Comparison of ENCODE assay signal across 10 mouse cellular contexts in the genomic region with DNA sequence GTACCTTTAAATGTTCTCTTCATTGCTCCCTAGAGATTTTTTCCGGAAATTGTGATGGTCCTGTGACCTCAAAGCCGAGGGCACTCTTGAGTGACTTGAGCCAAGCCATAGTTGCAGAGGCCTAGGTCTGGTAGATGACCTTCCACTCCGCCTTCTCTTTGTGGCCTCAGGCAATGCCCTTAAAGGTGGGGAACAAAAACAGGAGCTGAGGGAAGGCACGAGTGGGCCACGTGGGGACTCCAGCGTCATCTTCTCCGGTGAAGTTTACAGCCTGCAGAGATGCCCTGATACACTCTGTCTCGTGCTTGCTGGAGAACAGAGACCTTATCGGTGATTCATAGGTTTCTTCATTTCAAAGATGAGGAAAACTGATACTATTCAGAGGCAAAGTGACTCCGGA. TPM values are rescaled to one million over a fixed set of nuclear protein-coding genes. Genes with fewer than 3 reads are reported as not detected.
DNase-seq lines count a peak whose midpoint lies in the region; ATAC-seq and TF ChIP-seq lines count a peak whose summit lies in the region.
"Had no signal": no experiment of that assay in that cellular context is flagged by ENCODE, and none has a peak within 500 bp of the region (broad histone marks: within the 10 kb centered on the region; RNA-seq: fewer than 3 reads in every experiment).

No protein-coding gene starts in this region.

- no peak for TF ChIP-seq CTCF in heart, postnatal 0 days (IDR thresholded peaks at IDR 0.05; ENCODE audit: low read depth)

- H3K27ac ChIP-seq in heart, postnatal 0 days (ENCODE audit: low read depth) = no peak overlapping the region
- no peak overlapping the region for H3K27ac ChIP-seq in hindbrain, embryonic 11.5 days (ENCODE audit: low read depth, low read length)
- no peak overlapping the region for H3K27ac ChIP-seq in midbrain, embryonic 13.5 days

- intact Hi-C loops in left cerebral cortex, postnatal 4 days (cut with DNase I) = no loop called here

- no peaks in the 10 kb centered on the region for H3K36me3 ChIP-seq in heart, postnatal 0 days (replicated peaks; ENCODE audit: control insufficient read depth, insufficient read depth, low read length)
- H3K36me3 ChIP-seq in hindbrain, embryonic 11.5 days (ENCODE audit: control insufficient read depth, insufficient read depth, low read length) = no peaks in the 10 kb centered on the region
- H3K36me3 ChIP-seq in midbrain, embryonic 13.5 days = no peaks in the 10 kb centered on the region

- DNase-seq in heart, postnatal 0 days (ENCODE audit: low spot score) = no peak
- no peak for DNase-seq in heart, adult 9 months (ENCODE audit: low spot score in 2 of 2)
- DNase-seq in MN1 (ENCODE audit: low spot score) = peak; percentile 43
- peak; percentile 3 for DNase-seq in hindbrain, embryonic 11.5 days (ENCODE audit: low spot score)
- DNase-seq in spleen, postnatal 36 days (ENCODE audit: low spot score in 2 of 2) = no peak
- no peak for DNase-seq in left cerebral cortex, postnatal 4 days
- DNase-seq in thymus, postnatal 4 days = no peak

- H3K4me3 ChIP-seq in heart, postnatal 0 days (ENCODE audit: low read depth, low read length) = peak overlapping the region; percentile 73; the same call in 1 of the 2 replicates
- no peak overlapping the region for H3K4me3 ChIP-seq in hindbrain, embryonic 11.5 days (ENCODE audit: low read depth, low read length)
- H3K4me3 ChIP-seq in midbrain, embryonic 13.5 days (replicated peaks) = peak overlapping the region; percentile 65; the same call in 1 of the 2 replicates

- H3K4me2 ChIP-seq in heart, postnatal 0 days (ENCODE audit: low read depth, low read length) = peak overlapping the region; percentile 84
- peak overlapping the region; percentile 100; the same call in 1 of the 2 replicates for H3K4me2 ChIP-seq in hindbrain, embryonic 11.5 days (replicated peaks; ENCODE audit: low read depth, low read length)
- peak overlapping the region; percentile 100 for H3K4me2 ChIP-seq in midbrain, embryonic 13.5 days (replicated peaks)

- H3K27me3 ChIP-seq in heart, postnatal 0 days (ENCODE audit: control insufficient read depth, insufficient read depth, low read length) = peaks cover 34% of the 10 kb centered on the region
- H3K27me3 ChIP-seq in hindbrain, embryonic 11.5 days (ENCODE audit: control insufficient read depth, insufficient read depth, low read length) = peaks cover 7% of the 10 kb centered on the region
- H3K27me3 ChIP-seq in midbrain, embryonic 13.5 days = peaks cover 46% of the 10 kb centered on the region

- H3K4me1 ChIP-seq in heart, postnatal 0 days (ENCODE audit: control insufficient read depth, insufficient read depth) = peaks cover 18% of the 10 kb centered on the region; the same call in 1 of the 2 replicates
- H3K4me1 ChIP-seq in hindbrain, embryonic 11.5 days (replicated peaks; ENCODE audit: control insufficient read depth, insufficient read depth, low read length) = no peaks in the 10 kb centered on the region
- peaks cover 27% of the 10 kb centered on the region for H3K4me1 ChIP-seq in midbrain, embryonic 13.5 days (replicated peaks)

- peaks cover 3% of the 10 kb centered on the region; the same call in 1 of the 2 replicates for H3K9me3 ChIP-seq in heart, postnatal 0 days (replicated peaks; ENCODE audit: control insufficient read depth, low read length)
- no peaks in the 10 kb centered on the region for H3K9me3 ChIP-seq in hindbrain, embryonic 11.5 days (ENCODE audit: control insufficient read depth, low read length)
- no peaks in the 10 kb centered on the region for H3K9me3 ChIP-seq in midbrain, embryonic 13.5 days

- WGBS in heart, postnatal 0 days = 65% methylated on average over 10 of the region's 10 CpGs
- WGBS in hindbrain, embryonic 11.5 days = 60% methylated on average over 10 of the region's 10 CpGs
- 57% methylated on average over 10 of the region's 10 CpGs for WGBS in midbrain, embryonic 13.5 days

- no peak for TF ChIP-seq EP300 in heart, postnatal 0 days (IDR thresholded peaks at IDR 0.05; ENCODE audit: low read depth)

- H3K9ac ChIP-seq in heart, postnatal 0 days (replicated peaks; ENCODE audit: low read depth, low read length) = no peak overlapping the region
- H3K9ac ChIP-seq in hindbrain, embryonic 11.5 days (ENCODE audit: low read depth, low read length) = no peak overlapping the region
- no peak overlapping the region for H3K9ac ChIP-seq in midbrain, embryonic 13.5 days (replicated peaks)

- no peak for ATAC-seq in heart, postnatal 0 days (ENCODE audit: insufficient read depth, low read depth)
- no peak for ATAC-seq in hindbrain, embryonic 11.5 days (ENCODE audit: low FRiP score)
- no peak for ATAC-seq in midbrain, embryonic 13.5 days

RNA-seq across cellular contexts. Expression of gene Abr, which starts 2.0 kb away (rescaled TPM):
- 37.3 and 48.9 TPM in 2 replicates for total RNA-seq in heart, postnatal 0 days (2014; rRNA removed; ENCODE audit: low replicate concordance)
- 12.1 and 14.1 TPM in 2 replicates for polyA plus RNA-seq in heart, postnatal 0 days (2015; fragmentation: Nextera tagmentation; extraction: Ambion mirVana)
- 35.8 and 41.7 TPM in 2 replicates for polyA plus RNA-seq in hindbrain, embryonic 11.5 days (2014; fragmentation: Nextera tagmentation; extraction: Ambion mirVana)
- polyA plus RNA-seq in midbrain, embryonic 13.5 days (2015; fragmentation: Nextera tagmentation; extraction: Ambion mirVana) = 88.4 and 93.5 TPM in 2 replicates
- total RNA-seq in left cerebral cortex, postnatal 4 days (2021) = 100 to 1,000 TPM; 267 to 280 TPM

RNA-seq across cellular contexts. Expression of gene Bhlha9, which starts 48.2 kb away (rescaled TPM):
- not detected in 2 replicates for total RNA-seq in heart, postnatal 0 days (2014; rRNA removed; ENCODE audit: low replicate concordance)
- not detected in 2 replicates for polyA plus RNA-seq in heart, postnatal 0 days (2015; fragmentation: Nextera tagmentation; extraction: Ambion mirVana)
- polyA plus RNA-seq in hindbrain, embryonic 11.5 days (2014; fragmentation: Nextera tagmentation; extraction: Ambion mirVana) = 0.19 TPM in 1 of 2 replicates, not detected in the other
- polyA plus RNA-seq in midbrain, embryonic 13.5 days (2015; fragmentation: Nextera tagmentation; extraction: Ambion mirVana) = 0.22 and 0.26 TPM in 2 replicates
- total RNA-seq in left cerebral cortex, postnatal 4 days (2021) = 1 to 10 TPM; 2.5 to 3.3 TPM
- total RNA-seq: CH12.LX; granulocyte monocyte progenitor cell, adult 5-6 weeks had no signal

RNA-seq across cellular contexts. Expression of gene Trarg1, which starts 55.5 kb away (rescaled TPM):
- total RNA-seq in heart, postnatal 0 days (2014; rRNA removed; ENCODE audit: low replicate concordance) = 0.46 and 0.50 TPM in 2 replicates
- 0.82 and 0.92 TPM in 2 replicates for polyA plus RNA-seq in heart, postnatal 0 days (2015; fragmentation: Nextera tagmentation; extraction: Ambion mirVana)
- polyA plus RNA-seq in hindbrain, embryonic 11.5 days (2014; fragmentation: Nextera tagmentation; extraction: Ambion mirVana) = 0.14 TPM in 1 of 2 replicates, not detected in the other
- 0.08 TPM in 1 of 2 replicates, not detected in the other for polyA plus RNA-seq in midbrain, embryonic 13.5 days (2015; fragmentation: Nextera tagmentation; extraction: Ambion mirVana)
- total RNA-seq in left cerebral cortex, postnatal 4 days (2021) = under 1 TPM; 0.30 to 0.68 TPM
- total RNA-seq: CH12.LX; granulocyte monocyte progenitor cell, adult 5-6 weeks had no signal

Comparison
In these comparisons a context has a peak if more than half of its experiments do, and no peak if none do; other contexts are left out.
1. DNase-seq: peak in MN1 (single experiment) and hindbrain, embryonic 11.5 days (single experiment); none in heart, postnatal 0 days (single experiment), heart, adult 9 months (0 of 2), spleen, postnatal 36 days (0 of 2), left cerebral cortex, postnatal 4 days (single experiment) and thymus, postnatal 4 days (single experiment).
2. Peak in every context shown above with its lines, with median percentiles within 50 percentile points of each other: H3K4me2 ChIP-seq.